Mouse (Mus musculus) kidney, adult 2 months (tissue): ENCODE results near the gene Rbfox1. TPM values are rescaled to one million over a fixed set of nuclear protein-coding genes. Genes with fewer than 3 reads are reported as not detected.

Experiments
- DNase-seq: peaks from one replicate; pipeline ENCODE4 v3.0.0; 2021
- H3K27ac ChIP-seq: fragments of 200-500 bp; 2 replicates; pipeline ENCODE4 v1.5.1; 2012; ENCODE audit warnings: low read depth, low read length, control low read depth, inconsistent platforms; ENCODE audit not compliant: insufficient read depth
- H3K27me3 ChIP-seq: fragments of 200-500 bp; replicated peaks from 2 replicates; pipeline ENCODE4 v1.6.1; 2012; ENCODE audit warnings: mild to moderate bottlenecking, moderate library complexity, low read length, inconsistent platforms; ENCODE audit not compliant: control insufficient read depth, insufficient read depth
- H3K36me3 ChIP-seq: fragments of 200-500 bp; 2 replicates; pipeline ENCODE4 v1.6.1; 2012; ENCODE audit warnings: mild to moderate bottlenecking, moderate library complexity, low read length, inconsistent platforms; ENCODE audit not compliant: control insufficient read depth, insufficient read depth
- H3K4me1 ChIP-seq: fragments of 200-500 bp; 2 replicates; pipeline ENCODE4 v1.6.1; 2011; ENCODE audit warnings: low read length; ENCODE audit not compliant: control insufficient read depth, insufficient read depth
- H3K4me3 ChIP-seq: fragments of 200-500 bp; 2 replicates; pipeline ENCODE4 v1.5.1; 2011; ENCODE audit warnings: mild to moderate bottlenecking, low read depth, low read length, control low read depth; ENCODE audit not compliant: insufficient read depth
- CTCF ChIP-seq: fragments of 200-500 bp; conservative IDR thresholded peaks from 2 replicates; pipeline ENCODE4 v1.5.1; 2011; ENCODE audit warnings: low read depth, mild to moderate bottlenecking, control low read depth, low read length, moderate library complexity, mixed read lengths; ENCODE audit not compliant: insufficient read depth, insufficient read length
- POLR2A ChIP-seq: fragments of 200-500 bp; IDR thresholded peaks from one replicate; pipeline ENCODE4 v1.6.1; 2011; ENCODE audit warnings: low read depth, low read length, control low read depth
- WGBS: fragments of 180-500 bp; shearing (Covaris S2); methylation state at CpG from one replicate; pipeline ENCODE4 v1.1.7; 2018; 5-methylcytosine and 5-hydroxymethylcytosine counted together
- polyA plus RNA-seq: library from polyadenylated mRNA; depleted of rRNA; stranded (reverse); fragments of >200 nt; gene quantifications from 2 replicates; pipeline ENCODE4 v1.2.3, GENCODE M21; 2012

Gene Rbfox1
- polyA plus RNA-seq, 1 experiment: 4.2 TPM

DNA sequence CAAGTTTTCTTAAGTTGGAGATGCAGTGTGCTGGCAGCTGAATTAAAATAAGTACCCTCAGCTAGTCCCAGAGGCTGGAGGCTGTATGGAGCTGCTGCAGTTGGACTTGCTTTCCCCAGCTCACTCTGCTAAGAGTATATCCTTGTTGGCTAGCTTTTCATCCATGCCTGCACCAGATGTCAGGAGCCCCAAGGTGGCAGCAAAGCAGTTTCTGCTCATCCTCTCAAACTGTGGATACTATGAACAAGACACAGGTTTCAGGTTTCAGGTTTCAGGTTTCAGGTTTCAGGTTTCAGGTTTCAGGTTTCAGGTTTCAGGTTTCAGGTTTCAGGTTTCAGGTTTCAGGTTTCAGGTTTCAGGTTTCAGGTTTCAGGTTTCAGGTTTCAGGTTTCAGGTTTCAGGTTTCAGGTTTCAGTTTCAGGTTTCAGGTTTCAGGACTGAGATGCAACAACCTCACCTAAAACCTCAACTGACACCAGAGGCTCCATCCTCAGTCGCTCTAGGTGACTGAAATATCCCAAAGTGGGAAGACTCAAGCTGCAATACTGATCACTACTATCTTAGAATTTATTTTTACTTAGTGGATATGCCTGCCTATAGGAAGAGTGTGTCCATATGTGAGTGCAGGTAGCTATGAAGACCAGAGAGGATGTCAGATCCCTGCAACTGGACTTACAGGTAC lies 801.1 kb downstream of the Rbfox1 start:
- Histone ChIP-seq H3K4me3 (no peak overlapping the region), H3K4me1 (no peaks in the 10 kb centered on the region), H3K36me3 (no peaks in the 10 kb centered on the region), H3K27ac (no peak overlapping the region), H3K27me3 (no peaks in the 10 kb centered on the region)
- TF ChIP-seq POLR2A: no peak
- no peak for TF ChIP-seq CTCF
- DNase-seq: no peak
- WGBS: 70% methylated on average over 1 of the region's 1 CpGs

DNA sequence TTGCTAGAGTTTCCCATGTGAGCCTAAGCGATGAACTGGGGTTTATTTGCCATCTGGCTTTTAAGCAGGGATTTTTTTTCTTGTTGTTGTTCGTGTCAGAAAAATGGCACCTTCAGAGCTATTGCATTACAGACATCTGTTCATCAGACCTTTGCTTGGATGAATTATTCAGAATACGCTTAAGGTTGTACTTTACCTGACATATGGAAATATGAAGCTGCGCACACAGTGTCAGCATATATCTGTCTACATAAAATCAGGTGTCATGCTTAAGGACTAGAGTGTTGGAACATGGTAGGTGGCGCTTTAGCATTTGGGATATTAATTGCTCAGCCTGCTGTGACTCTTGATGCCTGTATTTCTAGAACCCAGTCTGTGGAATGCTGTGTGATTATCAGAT lies 819.7 kb downstream of the Rbfox1 start:
- Histone ChIP-seq H3K4me3 (no peak overlapping the region), H3K27me3 (no peaks in the 10 kb centered on the region), H3K4me1 (no peaks in the 10 kb centered on the region), H3K36me3 (no peaks in the 10 kb centered on the region), H3K27ac (no peak overlapping the region)
- WGBS: 90% methylated on average over 5 of the region's 5 CpGs
- DNase-seq: no peak
- TF ChIP-seq CTCF: no peak
- no peak for TF ChIP-seq POLR2A

DNA sequence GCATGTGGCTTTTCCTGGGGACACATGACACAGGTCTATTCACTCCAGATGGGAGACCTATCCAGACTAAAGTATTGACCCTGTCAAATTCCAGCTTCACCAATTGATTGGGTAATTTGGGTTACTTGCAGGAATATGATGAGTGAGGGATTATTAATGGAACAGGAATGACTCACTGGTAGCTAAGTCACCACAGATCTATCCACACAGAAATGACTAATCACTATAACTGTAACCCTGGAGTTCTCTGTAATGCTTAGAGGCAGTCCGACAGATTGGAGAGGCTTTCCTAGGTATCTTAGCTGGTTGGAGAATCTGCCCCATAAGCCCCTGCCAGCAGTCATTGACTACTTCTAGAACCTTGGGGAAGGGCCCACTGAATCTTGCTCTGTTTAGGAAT lies 827.2 kb downstream of the Rbfox1 start:
- TF ChIP-seq CTCF: no peak
- no peak for TF ChIP-seq POLR2A
- no peak for DNase-seq
- Histone ChIP-seq H3K4me3 (no peak overlapping the region), H3K36me3 (no peaks in the 10 kb centered on the region), H3K4me1 (no peaks in the 10 kb centered on the region), H3K27ac (no peak overlapping the region), H3K27me3 (no peaks in the 10 kb centered on the region)
- 85% methylated on average over 1 of the region's 1 CpGs for WGBS

DNA sequence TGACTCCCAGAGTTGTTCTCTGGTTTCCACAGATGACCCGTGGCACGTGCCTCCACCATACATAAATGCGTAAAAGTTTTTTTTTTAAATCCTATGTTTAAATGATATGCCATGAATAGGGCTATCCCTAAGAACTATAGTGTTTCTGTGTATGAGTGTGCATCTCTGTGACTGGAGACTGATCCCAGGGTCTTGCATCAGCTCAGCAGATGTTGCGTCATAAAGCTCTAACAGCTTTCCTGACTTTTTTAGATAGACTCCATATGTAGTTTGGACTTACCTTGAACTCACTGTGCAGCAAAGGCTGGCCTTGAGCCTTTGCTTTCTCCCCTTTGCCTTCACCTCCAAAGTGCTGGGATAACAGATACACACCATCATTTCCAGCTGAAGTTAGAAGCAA lies 830.1 kb downstream of the Rbfox1 start:
- TF ChIP-seq POLR2A (no peak), CTCF (no peak)
- DNase-seq: no peak
- no peak overlapping the region for H3K27ac ChIP-seq
- no peak overlapping the region for H3K4me3 ChIP-seq
- H3K4me1 ChIP-seq: no peaks in the 10 kb centered on the region
- no peaks in the 10 kb centered on the region for H3K27me3 ChIP-seq
- 89% methylated on average over 4 of the region's 4 CpGs for WGBS
- no peaks in the 10 kb centered on the region for H3K36me3 ChIP-seq

DNA sequence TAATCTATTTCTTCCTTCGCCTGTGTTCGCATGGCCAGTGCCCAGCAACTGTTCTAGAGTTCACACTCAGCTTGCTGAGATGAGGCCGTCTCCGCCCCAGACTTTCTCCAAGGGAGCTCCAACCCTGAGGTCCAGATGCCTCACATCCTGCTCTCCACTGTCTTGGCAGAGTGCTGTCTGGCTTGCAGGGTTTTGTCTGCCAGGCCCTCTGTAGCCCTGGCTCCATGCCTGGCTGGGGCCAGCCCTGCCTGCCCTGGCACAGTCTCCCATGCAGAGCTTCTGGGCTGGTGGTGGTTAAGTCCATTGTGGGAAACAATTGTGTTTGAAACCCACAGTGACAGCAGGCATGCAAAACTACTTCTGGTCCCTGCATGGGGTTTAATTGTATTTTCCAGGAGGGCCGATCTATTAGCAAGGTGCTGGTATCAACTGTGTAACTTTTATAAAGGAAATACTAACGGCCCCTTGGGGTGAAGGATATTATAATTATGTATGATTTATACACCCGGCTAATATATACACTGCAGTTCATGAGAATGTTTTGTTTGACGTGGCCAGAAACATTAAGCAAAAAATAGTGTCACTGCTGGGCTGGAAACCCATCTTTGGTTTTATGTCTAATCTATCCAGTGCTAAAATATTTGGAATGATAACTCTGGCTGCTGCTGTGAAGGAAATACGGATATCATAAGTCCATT lies 831.2 kb downstream of the Rbfox1 start:
- Histone ChIP-seq H3K27ac (no peak overlapping the region), H3K4me3 (no peak overlapping the region), H3K4me1 (no peaks in the 10 kb centered on the region), H3K36me3 (no peaks in the 10 kb centered on the region), H3K27me3 (no peaks in the 10 kb centered on the region)
- no peak for TF ChIP-seq POLR2A
- no peak for TF ChIP-seq CTCF
- 86% methylated on average over 9 of the region's 9 CpGs for WGBS
- DNase-seq: peak; percentile 6

DNA sequence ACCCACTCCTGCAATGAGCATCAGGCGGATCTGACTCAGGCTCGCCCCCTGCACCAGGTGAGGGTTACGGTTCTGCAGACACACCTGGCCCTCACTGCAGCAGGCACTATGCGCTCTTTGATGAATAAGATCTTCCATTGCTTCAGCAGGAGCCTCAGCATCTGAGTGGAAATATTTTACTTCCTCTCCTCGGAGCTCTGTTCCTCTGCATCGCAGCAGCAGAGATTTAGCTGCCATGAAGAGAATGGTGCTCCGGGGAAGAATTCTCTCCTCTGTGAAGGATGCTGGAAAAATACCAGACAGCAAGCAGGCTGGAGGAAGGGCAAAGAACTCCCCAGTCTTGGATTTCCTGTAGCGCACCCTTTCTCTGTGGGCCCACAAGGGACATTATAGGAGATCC lies 833.9 kb downstream of the Rbfox1 start:
- Histone ChIP-seq H3K4me1 (no peaks in the 10 kb centered on the region), H3K36me3 (no peaks in the 10 kb centered on the region), H3K4me3 (no peak overlapping the region), H3K27ac (no peak overlapping the region), H3K27me3 (no peaks in the 10 kb centered on the region)
- WGBS: 77% methylated on average over 8 of the region's 8 CpGs
- TF ChIP-seq CTCF: no peak
- no peak for TF ChIP-seq POLR2A
- no peak for DNase-seq

DNA sequence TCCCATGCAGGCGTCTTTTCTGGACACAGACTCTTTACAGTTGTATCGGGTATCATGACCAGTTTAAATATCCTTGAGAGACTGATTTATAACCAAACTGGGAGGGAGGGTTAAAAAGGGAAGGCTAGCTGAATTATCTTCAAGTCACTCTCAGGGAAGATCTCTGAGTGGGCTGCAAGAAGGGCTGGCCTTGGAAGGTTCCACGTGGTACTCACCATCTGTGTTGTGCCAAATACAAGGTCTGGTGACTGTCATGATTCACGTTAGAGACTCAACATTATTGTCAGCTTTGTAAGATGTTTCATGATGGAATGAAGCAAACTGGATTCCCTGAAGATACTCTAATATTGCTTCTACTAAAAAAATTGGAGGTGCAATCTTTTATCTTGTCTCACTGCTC lies 847.5 kb downstream of the Rbfox1 start:
- TF ChIP-seq CTCF: no peak
- no peak for TF ChIP-seq POLR2A
- Histone ChIP-seq H3K36me3 (no peaks in the 10 kb centered on the region), H3K27ac (no peak overlapping the region), H3K27me3 (no peaks in the 10 kb centered on the region; the same call in 1 of the 2 replicates), H3K4me3 (no peak overlapping the region), H3K4me1 (no peaks in the 10 kb centered on the region)
- DNase-seq: no peak
- 31% methylated on average over 4 of the region's 4 CpGs for WGBS
